Mouse (Mus musculus) megakaryocyte-erythroid progenitor cell, adult 5-6 weeks (primary cell): ENCODE measurements around the gene Ndufv1. TPM values are rescaled to one million over a fixed set of nuclear protein-coding genes. Genes with fewer than 3 reads are reported as not detected.
"Not testable (repeated sequence)": the region's sequence is repeated elsewhere in the genome, so short reads cannot be mapped to it uniquely, and the experiment has no call there.

ENCODE experiments used
- ATAC-seq: replicated peaks from 2 replicates; pipeline ENCODE4 v1.8.0; 2016; ENCODE audit warnings: mild to moderate bottlenecking, inconsistent platforms; ENCODE audit not compliant: severe bottlenecking, poor library complexity, low FRiP score, low TSS enrichment
- total RNA-seq, 2 experiments: library from RNA; stranded (forward) in 1 of 2; stranded (reverse) in 1 of 2; fragments of 200-1000, 215-1000 nt in 1 of 2; fragments of >200 nt in 1 of 2; fragmentation: Nextera tagmentation in 1 of 2; gene quantifications; 2 replicates each; pipeline ENCODE4 v1.2.3; 2014 to 2017

The Ndufv1 gene
- 210 and 232 TPM in 2 replicates for total RNA-seq (2014; fragmentation: Nextera tagmentation)
- 285 and 306 TPM in 2 replicates for total RNA-seq (2017)

DNA sequence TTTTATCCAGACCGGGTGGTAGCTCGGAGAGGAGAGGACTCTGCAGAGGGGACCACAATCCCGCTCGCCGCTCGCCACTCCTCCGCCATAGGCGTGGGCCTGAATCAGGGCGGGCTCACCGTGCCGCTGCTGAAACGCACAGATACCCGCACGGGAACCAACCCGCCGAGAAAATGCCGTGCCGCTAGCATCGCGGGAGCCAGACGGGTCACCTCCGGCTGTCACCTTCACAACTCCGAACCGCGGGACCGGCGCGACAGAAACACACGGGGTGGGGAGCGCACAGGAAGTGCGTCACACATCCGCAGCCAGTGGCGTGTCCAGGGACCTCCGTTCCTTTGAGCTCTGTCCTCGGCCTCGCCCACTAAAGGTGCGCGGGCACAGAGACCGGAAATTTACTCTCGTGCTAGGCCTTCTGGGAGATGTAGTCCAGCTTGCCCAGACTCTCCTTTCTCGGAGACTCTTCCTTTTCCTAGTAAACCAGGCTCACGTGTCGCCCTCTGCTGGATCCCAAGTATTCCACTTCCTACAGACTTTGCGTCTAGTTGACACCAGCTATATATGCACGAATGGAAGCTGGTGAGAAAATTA lies at the start of gene Ndufv1:
TSS of gene Ndufv1 (minus strand) at position 375 of the 591 bp plus-strand sequence.
- ATAC-seq: peak; percentile 97

DNA sequence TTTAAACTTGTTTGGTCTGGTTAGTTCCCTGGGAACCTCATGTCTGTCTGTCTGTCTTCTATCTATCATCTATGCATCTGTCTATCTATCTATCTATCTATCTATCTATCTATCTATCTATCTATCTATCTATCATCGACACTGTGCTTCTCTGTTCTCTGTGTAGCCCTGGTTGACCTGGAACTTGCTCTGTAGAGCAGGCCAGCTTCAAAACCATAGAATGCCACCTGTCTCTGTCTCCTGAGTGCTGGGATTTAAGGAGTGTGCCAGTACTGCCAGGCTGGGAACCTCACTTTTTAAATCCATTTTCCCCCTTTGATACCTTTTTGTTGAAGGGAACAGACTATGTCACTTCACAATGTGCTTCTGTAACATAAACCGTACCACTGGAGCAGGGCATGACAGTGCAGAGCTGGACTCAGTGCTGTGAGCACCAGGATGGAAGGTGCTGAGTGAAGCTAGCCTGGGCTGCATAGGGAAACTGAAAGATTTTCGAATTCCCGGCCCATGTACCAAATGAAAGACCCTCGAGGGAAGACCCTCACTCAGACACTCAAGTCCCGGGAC lies 48.4 kb upstream of the Ndufv1 start:
- no peak for ATAC-seq

DNA sequence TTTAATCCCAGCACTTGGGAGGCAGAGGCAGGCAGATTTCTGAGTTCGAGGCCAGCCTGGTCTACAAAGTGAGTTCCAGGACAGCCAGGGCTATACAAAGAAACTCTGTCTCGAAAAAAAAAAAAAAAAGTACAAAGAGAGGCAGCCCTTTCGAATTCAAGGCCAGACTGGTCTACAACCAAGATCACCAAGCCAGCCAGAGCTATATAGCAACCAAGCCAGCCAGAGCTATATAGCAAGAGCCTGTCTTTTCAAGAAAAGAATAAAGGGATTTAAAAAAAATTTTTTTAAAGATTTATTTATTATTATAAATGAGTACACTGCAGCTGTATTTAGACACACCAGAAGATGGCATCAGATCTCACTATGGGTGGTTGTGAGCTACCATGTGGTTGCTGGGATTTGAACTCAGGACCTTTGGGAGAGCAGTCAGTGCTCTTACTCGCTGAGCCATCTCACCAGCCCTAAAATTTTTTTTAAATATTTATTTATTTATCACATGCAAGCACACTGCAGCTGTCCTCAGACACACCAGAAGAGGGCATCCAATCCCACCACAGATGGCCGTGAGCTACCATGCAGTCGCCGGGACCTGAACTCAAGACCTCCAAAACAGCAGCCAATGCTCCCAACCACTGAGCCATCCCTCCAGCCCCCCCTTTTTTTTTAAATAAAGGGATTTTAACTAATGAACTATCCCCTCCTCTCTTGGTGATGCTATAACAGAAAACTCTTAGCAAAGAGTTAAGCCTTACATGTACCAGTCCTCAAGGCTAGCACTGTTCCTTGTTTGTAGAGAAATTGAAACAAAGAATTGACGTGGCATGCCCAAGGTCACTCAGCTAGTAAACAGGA lies 47.7 kb upstream of the Ndufv1 start:
- ATAC-seq: not testable (repeated sequence)

DNA sequence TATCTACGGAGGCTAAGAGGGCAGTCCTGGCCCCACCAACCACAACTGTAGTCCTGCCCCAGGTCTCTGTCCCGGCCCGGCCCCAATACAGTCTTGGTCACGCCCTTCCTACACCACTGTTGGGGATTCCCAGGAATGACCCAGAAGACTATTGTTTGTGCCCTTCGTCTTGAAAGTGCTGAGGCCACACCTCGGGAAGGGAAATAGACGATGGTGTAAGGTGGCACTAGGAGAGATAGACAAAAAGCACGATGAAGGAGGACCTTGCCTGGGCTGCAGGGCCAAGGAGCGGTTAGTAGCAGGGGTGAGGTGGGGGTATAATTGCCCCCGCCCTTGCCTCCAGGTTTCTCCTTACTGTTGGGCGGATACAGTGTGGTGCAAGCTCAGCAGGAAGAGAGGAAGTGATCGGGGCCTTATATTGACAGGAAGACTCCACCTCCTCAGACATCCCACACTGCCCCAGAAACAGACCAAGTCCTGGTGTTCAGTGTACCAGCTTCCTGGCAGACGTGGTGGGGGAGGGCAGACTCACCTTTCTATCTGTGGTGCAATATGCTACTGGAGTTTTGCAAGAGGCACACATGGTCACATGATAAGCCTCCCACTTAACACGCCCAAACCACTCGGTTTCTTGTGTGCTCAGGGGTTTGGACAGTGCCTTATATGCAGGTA lies 46.6 kb upstream of the Ndufv1 start, which contains the start of gene Gstp3:
TSS of gene Gstp3 (minus strand) at position 501 of the 672 bp plus-strand sequence.
- ATAC-seq: peak; percentile 92

DNA sequence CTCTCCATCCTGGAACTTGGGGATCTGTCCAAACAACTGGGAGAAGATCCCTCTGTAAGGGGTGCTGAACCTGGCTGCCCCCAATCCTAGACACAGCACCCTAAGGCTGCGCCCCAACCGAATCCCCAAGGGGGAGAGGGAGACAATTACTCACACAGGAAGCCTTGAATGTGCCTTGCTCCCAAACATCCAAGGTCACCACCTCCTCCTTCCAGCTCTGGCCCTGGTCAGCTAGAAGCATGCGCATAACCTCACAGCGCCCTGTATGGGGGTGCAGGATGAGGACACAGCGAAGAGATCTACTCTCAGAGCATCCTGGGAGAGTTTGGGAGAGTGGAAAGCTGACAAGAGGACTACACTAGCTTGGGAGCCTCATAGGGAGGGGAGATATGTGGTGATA lies 46.0 kb upstream of the Ndufv1 start:
- 0 out of 2 replicates have a peak, but pooled peaks have one; percentile 17 for ATAC-seq

DNA sequence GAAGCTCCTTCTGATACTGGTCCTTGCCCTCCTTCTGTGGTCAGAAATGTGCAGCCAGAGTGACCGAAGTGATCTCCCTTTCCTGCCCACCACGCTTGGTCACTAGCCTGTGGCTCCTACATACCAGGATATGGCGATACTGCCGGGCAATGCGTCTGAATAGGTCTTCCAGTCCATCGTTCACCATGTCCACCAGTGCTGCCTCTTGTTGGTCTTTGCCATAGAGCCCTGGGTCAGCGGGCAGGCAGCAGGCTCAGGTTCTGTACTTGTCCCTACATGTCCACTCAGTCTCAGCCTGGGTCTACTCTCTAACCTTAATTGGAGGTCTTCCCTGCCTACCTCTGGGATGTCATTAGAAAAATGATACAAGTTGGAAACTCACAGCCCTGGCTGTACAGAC lies 45.4 kb upstream of the Ndufv1 start:
- ATAC-seq: no peak

DNA sequence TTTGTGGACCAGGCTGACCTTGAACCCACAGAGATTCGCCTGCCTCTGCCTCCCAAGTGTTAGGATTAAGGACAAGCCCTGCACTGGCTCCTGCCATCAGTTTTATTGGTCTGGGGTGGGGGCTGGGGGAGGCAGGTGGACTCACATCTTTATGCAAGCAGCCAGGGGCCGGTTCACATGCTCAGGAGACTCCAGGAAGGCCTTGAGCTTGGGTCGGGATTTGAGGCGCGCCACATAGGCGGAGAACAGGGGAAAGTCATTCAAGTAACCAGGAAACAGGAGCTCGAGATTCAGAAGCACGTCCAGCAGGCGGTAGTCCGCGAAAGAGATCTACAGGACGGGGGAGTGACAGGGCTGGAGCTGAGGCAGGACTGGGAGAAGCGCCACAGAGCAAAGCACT lies 44.8 kb upstream of the Ndufv1 start:
- no peak for ATAC-seq

DNA sequence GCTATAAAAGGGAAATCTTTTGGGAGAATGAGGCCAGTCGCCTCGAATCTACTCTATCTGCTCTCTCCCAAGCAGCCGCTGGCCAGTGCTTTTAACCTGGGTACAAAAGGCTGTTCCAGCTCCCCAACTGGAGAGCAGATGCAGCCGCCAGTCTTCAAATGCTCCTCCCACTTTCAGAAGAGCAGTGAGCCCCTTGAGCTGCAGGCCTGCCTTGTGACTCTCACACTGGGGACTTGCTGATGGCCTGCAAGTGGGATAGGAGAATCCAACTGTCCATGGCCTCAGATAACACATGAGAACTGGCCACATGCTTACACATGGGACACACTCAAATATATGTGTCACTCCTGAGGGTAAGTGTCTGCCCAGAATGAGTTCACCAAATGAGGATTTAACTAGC lies 44.1 kb upstream of the Ndufv1 start:
- no peak for ATAC-seq

DNA sequence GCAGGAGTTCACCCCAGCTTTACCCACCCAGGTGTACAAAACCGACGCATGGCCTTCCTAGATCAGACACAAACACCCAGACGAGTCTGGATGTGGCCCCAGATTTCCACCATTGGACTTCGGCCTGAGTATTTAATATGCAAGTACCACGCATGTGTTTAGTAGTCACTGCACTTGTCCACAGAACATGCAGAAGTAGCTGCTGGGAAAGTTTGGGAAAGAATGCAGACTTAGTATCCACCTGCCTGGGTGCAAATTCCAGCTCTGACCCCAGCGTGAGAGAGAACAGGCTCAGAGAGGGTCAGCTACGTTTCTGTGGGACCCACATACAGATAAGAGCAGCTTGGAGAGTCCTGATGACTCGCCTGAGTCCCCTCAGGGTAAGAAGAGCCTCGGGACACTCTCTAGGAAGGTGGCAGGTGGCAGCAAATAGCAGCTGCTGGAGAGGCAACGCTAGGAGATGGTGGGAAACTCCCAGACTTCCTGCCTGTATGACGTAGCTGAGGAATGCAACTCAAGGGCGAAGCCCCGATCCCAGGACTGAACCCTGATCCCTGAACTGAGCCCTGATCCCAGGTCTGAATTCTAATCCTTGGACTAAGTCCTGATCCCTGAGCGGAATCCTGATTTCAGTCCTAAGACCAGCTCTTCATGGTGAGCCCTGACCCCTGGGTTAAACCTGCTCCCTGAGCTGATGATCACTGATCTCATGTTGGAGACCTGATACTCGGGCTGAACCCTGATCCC lies 43.5 kb upstream of the Ndufv1 start:
- ATAC-seq: no peak

DNA sequence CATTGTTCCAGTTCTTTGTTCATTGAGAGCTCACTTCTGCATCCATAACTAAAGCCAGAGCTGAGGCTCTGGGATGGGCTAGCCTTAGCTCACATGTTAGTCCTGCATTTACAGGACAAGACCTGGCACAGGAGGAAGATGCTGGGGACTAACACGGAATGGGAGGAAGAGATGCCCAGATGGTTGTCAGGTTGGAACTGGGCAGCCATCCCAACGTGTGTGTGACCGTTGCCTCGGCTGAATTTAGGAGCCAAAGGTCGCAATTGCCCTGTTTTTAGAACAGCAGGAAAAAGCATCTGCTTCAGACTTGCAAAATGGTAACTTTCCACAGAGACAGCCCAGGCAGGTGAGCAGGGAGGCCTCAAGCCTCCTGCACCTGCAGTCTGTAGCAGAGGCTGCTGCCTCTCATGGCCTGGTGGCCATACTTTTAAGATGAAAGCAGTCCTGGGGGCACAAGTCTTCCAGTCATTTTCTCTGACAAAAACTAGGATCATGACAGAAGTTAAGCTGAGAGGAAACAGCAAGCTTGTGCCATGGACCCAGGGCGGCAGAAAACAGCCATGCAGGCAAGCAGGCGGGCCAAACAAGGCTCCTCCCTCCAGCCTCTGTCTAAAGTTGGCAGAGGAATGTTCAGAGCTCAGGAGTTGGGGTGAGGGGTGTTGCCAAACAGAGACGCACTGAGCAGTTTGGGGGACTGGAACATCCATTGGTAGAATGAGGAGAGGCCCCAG lies 42.8 kb upstream of the Ndufv1 start:
- no peak for ATAC-seq

DNA sequence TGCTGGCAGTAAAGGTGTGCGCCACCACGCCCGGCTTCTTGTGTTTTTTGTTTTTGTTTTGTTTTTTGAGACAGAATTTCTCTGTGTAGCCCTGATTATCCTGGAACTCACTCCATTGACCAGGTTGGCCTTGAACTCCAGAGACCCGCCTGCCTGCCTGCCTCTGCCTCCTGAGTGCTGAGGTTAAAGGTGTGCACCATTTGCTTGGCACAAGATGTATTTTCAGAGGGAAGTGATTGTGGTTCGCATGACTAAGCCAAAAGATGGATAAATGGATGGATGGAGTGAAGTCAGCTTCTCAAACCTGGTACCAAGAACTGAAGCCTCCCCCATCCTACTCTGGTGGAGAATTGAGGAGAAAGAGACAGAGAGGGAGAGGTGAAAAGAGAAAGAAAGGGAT lies 42.0 kb upstream of the Ndufv1 start:
- no peak for ATAC-seq

DNA sequence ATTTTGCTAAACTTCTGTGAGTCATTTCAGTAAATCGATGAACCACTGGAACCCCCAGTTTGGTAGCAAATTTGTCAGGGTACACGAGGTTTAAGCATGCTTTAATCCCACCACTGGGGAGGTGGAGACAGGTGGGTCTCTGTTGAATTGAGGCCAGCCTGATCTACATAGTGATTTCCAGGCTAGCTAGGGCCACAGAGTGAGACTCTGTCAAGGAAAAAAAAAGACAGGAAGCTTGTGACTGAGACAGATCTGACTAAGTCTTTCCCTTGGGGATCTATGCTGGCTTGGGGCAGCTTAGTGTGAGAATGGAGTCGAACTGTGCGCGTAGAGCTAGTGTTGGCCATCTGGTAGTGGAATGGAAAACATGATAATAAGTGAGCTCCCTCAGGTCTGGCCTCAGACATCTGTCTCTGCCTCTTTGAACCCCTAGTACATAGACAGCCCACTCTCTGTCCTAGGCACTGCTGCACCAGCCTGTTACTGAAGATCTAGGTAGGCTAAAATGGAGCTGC lies 40.0 kb upstream of the Ndufv1 start:
- ATAC-seq: no peak

DNA sequence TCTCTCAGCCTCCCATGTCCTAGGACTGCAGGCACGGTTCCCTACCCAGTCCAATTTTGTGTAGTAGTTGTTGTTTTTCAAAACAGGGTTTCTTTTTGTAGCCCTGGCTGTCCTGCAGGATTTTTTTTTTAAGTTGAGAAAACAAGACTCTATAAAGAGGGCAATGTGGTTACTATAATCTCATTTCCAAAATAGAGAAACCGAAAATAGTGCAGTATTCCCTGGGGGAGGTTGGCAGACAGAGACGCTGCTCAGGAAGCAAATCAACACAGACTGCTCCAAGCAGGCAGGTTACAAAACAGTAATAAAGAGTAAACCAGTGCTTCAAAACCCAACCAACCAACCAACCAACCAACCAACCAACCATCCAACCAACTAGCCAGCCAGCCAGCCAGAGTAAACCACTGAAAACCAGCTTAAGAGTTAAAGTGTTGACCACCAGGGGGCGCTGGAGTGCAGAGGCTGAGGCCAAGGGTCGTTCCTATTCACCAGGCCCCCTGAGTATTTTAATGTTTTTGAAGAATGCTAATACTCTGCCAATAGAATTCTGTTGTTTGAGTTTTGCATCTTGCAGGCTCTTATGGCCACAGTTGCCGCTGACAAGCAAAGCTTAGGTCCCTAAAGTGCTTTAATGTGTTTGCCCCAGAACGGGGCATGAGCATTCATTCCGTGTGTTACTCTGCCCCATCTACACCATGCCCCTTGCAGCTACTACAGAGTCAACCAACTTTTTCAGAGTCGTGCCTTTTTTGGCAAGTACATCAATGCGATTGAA lies 39.3 kb upstream of the Ndufv1 start:
- no peak for ATAC-seq

DNA sequence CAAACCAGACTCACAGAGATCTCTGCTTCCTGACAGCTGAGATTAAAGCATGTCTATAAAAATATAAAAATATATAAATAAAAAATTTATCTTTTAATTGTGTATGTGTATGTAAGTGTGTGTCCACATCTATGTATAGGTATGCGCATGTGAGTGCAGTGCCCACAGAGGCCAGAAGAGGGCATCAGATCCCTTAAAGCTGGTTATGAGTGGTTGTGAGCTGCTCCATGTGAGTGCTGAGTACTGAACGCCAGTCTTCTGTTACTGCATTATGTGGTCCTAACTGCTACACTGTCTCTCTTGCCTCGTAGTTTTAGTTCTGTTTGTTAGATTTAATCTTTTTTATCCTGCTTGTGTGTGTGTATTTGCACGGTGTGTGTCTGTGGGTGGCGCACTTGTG lies 38.4 kb upstream of the Ndufv1 start:
- no peak for ATAC-seq

DNA sequence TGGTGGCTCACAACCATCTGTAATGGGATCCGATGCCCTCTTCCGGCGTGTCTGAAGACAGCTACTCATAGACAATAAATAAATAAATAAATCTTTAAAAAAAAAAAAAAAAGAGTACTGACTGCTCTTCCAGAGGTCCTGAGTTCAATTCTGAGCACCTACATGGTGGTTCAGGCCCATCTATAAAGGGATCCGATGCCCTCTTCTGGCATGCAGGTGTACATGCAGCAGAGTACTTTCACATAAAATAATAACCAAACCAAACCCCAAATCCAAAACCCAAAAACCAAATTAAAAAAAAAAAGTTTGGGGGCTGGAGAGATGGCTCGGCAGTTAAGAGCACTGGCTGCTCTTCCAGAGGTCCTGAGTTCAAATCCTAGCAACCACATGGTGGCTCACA lies 36.5 kb upstream of the Ndufv1 start:
- not testable (repeated sequence) for ATAC-seq

DNA sequence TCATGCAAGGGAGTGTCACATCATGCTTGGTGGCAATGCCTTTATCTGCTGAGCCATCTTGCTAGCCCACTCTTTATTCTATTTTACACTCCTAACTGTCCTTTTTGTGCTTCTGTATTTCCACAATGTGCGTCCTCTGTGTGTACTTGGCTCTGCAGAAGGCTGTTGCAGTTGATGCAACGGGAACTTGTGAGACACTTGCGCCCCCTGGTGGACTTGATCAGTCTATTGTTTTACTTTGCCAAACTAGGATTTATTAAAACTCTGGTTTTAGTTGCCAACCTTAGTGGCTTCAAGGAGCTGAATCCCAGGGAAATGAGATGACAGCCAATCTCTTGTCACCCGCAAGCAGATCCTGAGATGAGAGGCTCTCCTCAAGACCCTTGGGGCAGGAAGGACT lies 35.3 kb upstream of the Ndufv1 start:
- ATAC-seq: no peak

DNA sequence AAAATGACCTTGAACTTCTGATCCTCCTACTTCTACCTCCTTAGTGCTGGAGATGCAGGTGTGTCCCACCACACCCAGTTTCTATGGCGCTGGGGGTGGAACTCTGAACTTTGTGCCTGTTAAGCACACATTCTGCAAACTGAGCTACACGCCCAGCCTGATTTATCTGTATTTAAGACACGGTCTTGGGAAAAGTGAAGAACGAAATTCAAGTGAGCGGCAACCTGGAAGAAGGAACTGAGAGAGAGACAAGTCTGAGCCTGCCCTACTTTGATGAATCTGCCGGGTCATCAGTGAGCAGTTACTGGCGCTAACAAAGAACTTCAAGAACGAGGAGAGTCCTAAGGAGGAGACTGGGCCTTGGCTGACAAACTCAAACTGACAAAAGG lies 34.3 kb upstream of the Ndufv1 start:
- ATAC-seq: peak; percentile 62; the same call in 1 of the 2 replicates
